Mouse (Mus musculus): ENCODE data around the gene Polk. TPM values are rescaled to one million over a fixed set of nuclear protein-coding genes. Genes with fewer than 3 reads are reported as not detected.

Gene Polk
- polyA plus RNA-seq, 1 experiment from 2014 or later: 11.5 TPM

GRCm38 (mm10) chr13:96452621-96453020, 89.8 kb downstream of the Polk start:
- Histone ChIP-seq H3K4me1 (ENCODE audit: control insufficient read depth, insufficient read depth, low read length) (0 out of 2 replicates have a peak, but pooled peaks cover 3% of the 10 kb centered on the region), H3K9me3 (ENCODE audit: control insufficient read depth, low read depth, low read length) (no peaks in the 10 kb centered on the region), H3K9ac (replicated peaks; ENCODE audit: low read depth, low read length) (no peak overlapping the region), H3K36me3 (ENCODE audit: control insufficient read depth, insufficient read depth, low read length) (no peaks in the 10 kb centered on the region), H3K27ac (ENCODE audit: low read length) (no peak overlapping the region; the same call in 1 of the 2 replicates), H3K4me3 (ENCODE audit: low read depth, low read length) (no peak overlapping the region), H3K4me2 (replicated peaks; ENCODE audit: low read depth, low read length) (no peak overlapping the region), H3K27me3 (ENCODE audit: control insufficient read depth, insufficient read depth, low read length) (no peaks in the 10 kb centered on the region)
- no peak for ATAC-seq (ENCODE audit: insufficient number of reproducible peaks, insufficient read depth, low FRiP score, low read depth)
- WGBS: 95% methylated on average over 3 of the region's 3 CpGs

DNA sequence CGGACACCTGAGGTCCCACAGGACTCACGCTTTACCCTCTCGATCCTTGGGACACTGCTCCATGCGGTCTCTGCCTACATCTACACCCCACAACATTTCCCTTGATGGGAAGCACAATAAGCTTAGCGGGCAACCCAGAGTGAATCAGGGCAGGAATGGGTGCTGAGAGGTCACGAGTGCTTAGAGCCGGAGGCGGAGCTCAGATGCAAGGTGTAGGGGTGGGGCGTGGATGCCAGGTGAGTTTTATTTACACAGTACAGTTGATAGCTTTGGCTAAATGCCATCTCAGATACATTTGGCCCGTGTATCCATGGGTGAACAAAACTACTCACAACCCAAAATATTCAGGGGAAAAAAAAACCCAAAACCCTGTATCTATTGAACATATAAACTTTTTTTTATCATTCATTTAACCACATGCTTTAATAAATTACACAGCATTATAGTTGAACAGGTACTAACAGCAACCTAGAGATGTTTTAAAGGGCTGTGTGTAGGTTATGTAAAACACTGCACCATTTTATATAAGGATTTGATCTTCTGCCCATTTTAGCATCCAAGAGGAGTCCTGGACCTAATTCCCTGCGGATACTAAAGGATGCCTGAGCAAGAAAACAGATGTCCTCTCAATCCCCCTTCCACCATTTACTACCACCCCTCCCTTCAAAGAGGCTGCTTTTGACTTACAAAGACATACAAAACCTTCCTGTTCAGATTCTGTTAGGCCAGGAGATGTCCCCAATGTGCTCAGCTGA, 90.8 kb downstream of the Polk start:
- ATAC-seq (ENCODE audit: insufficient number of reproducible peaks, insufficient read depth, low FRiP score, low read depth): no peak
- no peaks in the 10 kb centered on the region for H3K9me3 ChIP-seq (ENCODE audit: control insufficient read depth, low read depth, low read length)
- WGBS: 78% methylated on average over 11 of the region's 11 CpGs
- 0 out of 2 replicates have a peak, but pooled peaks cover 3% of the 10 kb centered on the region for H3K4me1 ChIP-seq (ENCODE audit: control insufficient read depth, insufficient read depth, low read length)
- no peaks in the 10 kb centered on the region for H3K36me3 ChIP-seq (ENCODE audit: control insufficient read depth, insufficient read depth, low read length)
- H3K4me2 ChIP-seq (replicated peaks; ENCODE audit: low read depth, low read length): no peak overlapping the region
- H3K9ac ChIP-seq (replicated peaks; ENCODE audit: low read depth, low read length): no peak overlapping the region
- H3K27me3 ChIP-seq (ENCODE audit: control insufficient read depth, insufficient read depth, low read length): no peaks in the 10 kb centered on the region
- H3K4me3 ChIP-seq (ENCODE audit: low read depth, low read length): no peak overlapping the region
- peak overlapping the region; percentile 46; the same call in 1 of the 2 replicates for H3K27ac ChIP-seq (ENCODE audit: low read length)

- ATAC-seq (ENCODE audit: insufficient number of reproducible peaks, insufficient read depth, low FRiP score, low read depth): no peak
- H3K36me3 ChIP-seq (ENCODE audit: control insufficient read depth, insufficient read depth, low read length): no peaks in the 10 kb centered on the region
- whole genome bisulfite sequencing: 71% methylated on average over 7 of the region's 7 CpGs
These were observed 91.5 kb downstream of the Polk start for GRCm38 (mm10) chr13:96450869-96451268.

GRCm38 (mm10) chr13:96450205-96450856, 92.0 kb downstream of the Polk start:
- H3K36me3 ChIP-seq (ENCODE audit: control insufficient read depth, insufficient read depth, low read length): no peaks in the 10 kb centered on the region
- H3K4me2 ChIP-seq (replicated peaks; ENCODE audit: low read depth, low read length): no peak overlapping the region
- H3K4me1 ChIP-seq (ENCODE audit: control insufficient read depth, insufficient read depth, low read length): 0 out of 2 replicates have a peak, but pooled peaks cover 3% of the 10 kb centered on the region
- H3K9me3 ChIP-seq (ENCODE audit: control insufficient read depth, low read depth, low read length): no peaks in the 10 kb centered on the region
- ATAC-seq (ENCODE audit: insufficient number of reproducible peaks, insufficient read depth, low FRiP score, low read depth): peak; percentile 67; the same call in 1 of the 2 replicates
- no peaks in the 10 kb centered on the region for H3K27me3 ChIP-seq (ENCODE audit: control insufficient read depth, insufficient read depth, low read length)
- WGBS: 54% methylated on average over 11 of the region's 11 CpGs
- H3K4me3 ChIP-seq (ENCODE audit: low read depth, low read length): no peak overlapping the region
- H3K27ac ChIP-seq (ENCODE audit: low read length): peak overlapping the region; percentile 66; the same call in 1 of the 2 replicates
- H3K9ac ChIP-seq (replicated peaks; ENCODE audit: low read depth, low read length): no peak overlapping the region

More at GRCm38 (mm10) chr13:96450869-96451268, 91.5 kb downstream of the Polk start:
- Histone ChIP-seq H3K9ac (replicated peaks; ENCODE audit: low read depth, low read length) (no peak overlapping the region), H3K4me2 (replicated peaks; ENCODE audit: low read depth, low read length) (no peak overlapping the region), H3K27ac (ENCODE audit: low read length) (peak overlapping the region; percentile 46; the same call in 1 of the 2 replicates), H3K4me3 (ENCODE audit: low read depth, low read length) (no peak overlapping the region), H3K27me3 (ENCODE audit: control insufficient read depth, insufficient read depth, low read length) (no peaks in the 10 kb centered on the region), H3K4me1 (ENCODE audit: control insufficient read depth, insufficient read depth, low read length) (0 out of 2 replicates have a peak, but pooled peaks cover 3% of the 10 kb centered on the region), H3K9me3 (ENCODE audit: control insufficient read depth, low read depth, low read length) (no peaks in the 10 kb centered on the region)

DNA sequence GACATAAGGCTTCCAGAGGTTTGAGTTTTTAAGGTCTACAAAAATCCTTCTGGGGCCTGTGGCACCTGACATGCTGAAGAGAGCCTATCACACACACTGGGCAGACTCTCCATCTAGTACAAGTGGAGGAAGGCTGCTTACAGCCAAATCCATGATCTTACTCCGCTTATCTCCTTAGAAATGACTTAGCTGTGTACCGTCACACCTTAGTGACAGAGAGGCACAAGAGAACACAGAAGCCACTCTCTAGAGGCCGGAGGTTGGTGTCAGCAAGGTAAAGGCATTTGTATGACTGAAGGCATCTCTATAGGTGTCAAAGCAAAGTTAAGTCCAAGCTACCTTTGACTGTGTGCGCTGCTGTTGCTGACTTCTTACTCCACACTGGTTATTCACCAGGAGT, 101.9 kb downstream of the Polk start:
- Histone ChIP-seq H3K27me3 (ENCODE audit: control insufficient read depth, insufficient read depth, low read length) (no peaks in the 10 kb centered on the region), H3K4me3 (ENCODE audit: low read depth, low read length) (no peak overlapping the region), H3K4me2 (replicated peaks; ENCODE audit: low read depth, low read length) (no peak overlapping the region), H3K36me3 (ENCODE audit: control insufficient read depth, insufficient read depth, low read length) (no peaks in the 10 kb centered on the region), H3K4me1 (ENCODE audit: control insufficient read depth, insufficient read depth, low read length) (0 out of 2 replicates have a peak, but pooled peaks cover under 1% of the 10 kb centered on the region), H3K9me3 (ENCODE audit: control insufficient read depth, low read depth, low read length) (no peaks in the 10 kb centered on the region), H3K27ac (ENCODE audit: low read length) (no peak overlapping the region), H3K9ac (replicated peaks; ENCODE audit: low read depth, low read length) (no peak overlapping the region)
- 86% methylated on average over 4 of the region's 4 CpGs for WGBS
- no peak for ATAC-seq (ENCODE audit: insufficient number of reproducible peaks, insufficient read depth, low FRiP score, low read depth)

GRCm38 (mm10) chr13:96436921-96437320, 105.5 kb downstream of the Polk start:
- Histone ChIP-seq H3K9ac (replicated peaks; ENCODE audit: low read depth, low read length) (no peak overlapping the region), H3K4me1 (ENCODE audit: control insufficient read depth, insufficient read depth, low read length) (peaks cover 10% of the 10 kb centered on the region; the same call in 1 of the 2 replicates), H3K36me3 (ENCODE audit: control insufficient read depth, insufficient read depth, low read length) (no peaks in the 10 kb centered on the region), H3K27ac (ENCODE audit: low read length) (no peak overlapping the region), H3K4me3 (ENCODE audit: low read depth, low read length) (no peak overlapping the region), H3K4me2 (replicated peaks; ENCODE audit: low read depth, low read length) (no peak overlapping the region), H3K27me3 (ENCODE audit: control insufficient read depth, insufficient read depth, low read length) (no peaks in the 10 kb centered on the region), H3K9me3 (ENCODE audit: control insufficient read depth, low read depth, low read length) (no peaks in the 10 kb centered on the region)
- 89% methylated on average over 1 of the region's 1 CpGs for WGBS
- ATAC-seq (ENCODE audit: insufficient number of reproducible peaks, insufficient read depth, low FRiP score, low read depth): no peak

GRCm38 (mm10) chr13:96435793-96436192, 106.6 kb downstream of the Polk start:
- Histone ChIP-seq H3K27ac (ENCODE audit: low read length) (no peak overlapping the region), H3K4me2 (replicated peaks; ENCODE audit: low read depth, low read length) (0 out of 2 replicates have a peak overlapping the region, but pooled peaks have one; percentile 12), H3K36me3 (ENCODE audit: control insufficient read depth, insufficient read depth, low read length) (no peaks in the 10 kb centered on the region), H3K4me1 (ENCODE audit: control insufficient read depth, insufficient read depth, low read length) (peaks cover 10% of the 10 kb centered on the region; the same call in 1 of the 2 replicates), H3K4me3 (ENCODE audit: low read depth, low read length) (no peak overlapping the region), H3K9ac (replicated peaks; ENCODE audit: low read depth, low read length) (no peak overlapping the region), H3K27me3 (ENCODE audit: control insufficient read depth, insufficient read depth, low read length) (no peaks in the 10 kb centered on the region), H3K9me3 (ENCODE audit: control insufficient read depth, low read depth, low read length) (no peaks in the 10 kb centered on the region)
- WGBS: 49% methylated on average over 12 of the region's 13 CpGs
- no peak for ATAC-seq (ENCODE audit: insufficient number of reproducible peaks, insufficient read depth, low FRiP score, low read depth)

- no peak overlapping the region for H3K9ac ChIP-seq (replicated peaks; ENCODE audit: low read depth, low read length)
- peaks cover 10% of the 10 kb centered on the region; the same call in 1 of the 2 replicates for H3K4me1 ChIP-seq (ENCODE audit: control insufficient read depth, insufficient read depth, low read length)
- 20% methylated on average over 5 of the region's 5 CpGs for WGBS
- no peak overlapping the region for H3K4me2 ChIP-seq (replicated peaks; ENCODE audit: low read depth, low read length)
- peak overlapping the region; percentile 40; the same call in 1 of the 2 replicates for H3K27ac ChIP-seq (ENCODE audit: low read length)
- no peaks in the 10 kb centered on the region for H3K9me3 ChIP-seq (ENCODE audit: control insufficient read depth, low read depth, low read length)
- H3K4me3 ChIP-seq (ENCODE audit: low read depth, low read length): no peak overlapping the region
- no peaks in the 10 kb centered on the region for H3K27me3 ChIP-seq (ENCODE audit: control insufficient read depth, insufficient read depth, low read length)
- peak; percentile 39; the same call in 1 of the 2 replicates for ATAC-seq (ENCODE audit: insufficient number of reproducible peaks, insufficient read depth, low FRiP score, low read depth)
- no peaks in the 10 kb centered on the region for H3K36me3 ChIP-seq (ENCODE audit: control insufficient read depth, insufficient read depth, low read length)
These were observed 107.5 kb downstream of the Polk start for GRCm38 (mm10) chr13:96434899-96435331.
